Mouse (Mus musculus) myocyte (in vitro differentiated cells): ENCODE results near the gene Kif13a.

Source experiments
- CEBPB ChIP-seq: IDR thresholded peaks from 2 replicates; pipeline ENCODE4 v1.6.1; 2011; ENCODE audit warnings: mild to moderate bottlenecking, moderate library complexity; ENCODE audit not compliant: poor library complexity, insufficient read depth, severe bottlenecking
- MAX ChIP-seq: IDR thresholded peaks from one replicate; pipeline ENCODE4 v1.6.1; 2011; ENCODE audit warnings: low read depth, mild to moderate bottlenecking, control low read depth
- MYOG ChIP-seq, 3 experiments: IDR thresholded peaks; one replicate each; pipeline ENCODE4 v1.6.1; 2011; ENCODE audit warnings: control low read depth in 2 of 3, low read depth in 2 of 3, mild to moderate bottlenecking in 2 of 3; ENCODE audit not compliant: insufficient read length in 2 of 3, control insufficient read depth in 1 of 3, insufficient read depth in 1 of 3
- POLR2A ChIP-seq: IDR thresholded peaks from one replicate; pipeline ENCODE4 v1.6.1; 2011; ENCODE audit warnings: low read depth, mild to moderate bottlenecking, control low read depth, moderate library complexity; ENCODE audit not compliant: insufficient read length
- POLR2AphosphoS2 ChIP-seq: IDR thresholded peaks from one replicate; pipeline ENCODE4 v1.6.1; 2011; ENCODE audit warnings: low read depth, control low read depth; ENCODE audit not compliant: insufficient read length
- REST ChIP-seq: IDR thresholded peaks from one replicate; pipeline ENCODE4 v1.6.1; 2011; ENCODE audit warnings: mild to moderate bottlenecking, control low read depth, moderate library complexity; ENCODE audit not compliant: insufficient read depth, insufficient read length
- TCF12 ChIP-seq: IDR thresholded peaks from one replicate; pipeline ENCODE4 v1.6.1; 2011; ENCODE audit warnings: mild to moderate bottlenecking, control low read depth; ENCODE audit not compliant: poor library complexity, insufficient read depth, severe bottlenecking
- TCF3 ChIP-seq: IDR thresholded peaks from one replicate; pipeline ENCODE4 v1.6.1; 2011; ENCODE audit warnings: low read depth, control low read depth; ENCODE audit not compliant: insufficient read length
- USF1 ChIP-seq: IDR thresholded peaks from one replicate; pipeline ENCODE4 v1.6.1; 2011; ENCODE audit warnings: low read depth, mild to moderate bottlenecking, control low read depth, moderate library complexity

- TF ChIP-seq TCF12 (peak; percentile 44), POLR2A (no peak), MAX (no peak), USF1 (no peak), POLR2AphosphoS2 (no peak), TCF3 (peak; percentile 71), CEBPB (no peak), MYOG (IDR thresholded peaks at IDR 0.05; ENCODE audit: control insufficient read depth in 1 of 3, insufficient read depth in 1 of 3, insufficient read length in 2 of 3, low read depth in 2 of 3) (peak; percentile 52 to 81 (median 63)), REST (no peak)
These were observed 56.9 kb downstream of the Kif13a start for GRCm38 (mm10) chr13:46872732-46873131.
